Mouse (Mus musculus) ES-E14 (cell line): ENCODE results near the gene Akr1d1. TPM values are rescaled to one million over a fixed set of nuclear protein-coding genes. Genes with fewer than 3 reads are reported as not detected.

Experiments used
- DNase-seq: peaks from one replicate; pipeline ENCODE4 v3.0.0-alpha.2; 2013; ENCODE audit warnings: low read depth, low spot score
- H3K27ac ChIP-seq: 2 replicates; pipeline ENCODE4 v1.5.1; 2012; ENCODE audit warnings: low read depth, mild to moderate bottlenecking, low read length, moderate library complexity, mixed read lengths; ENCODE audit not compliant: poor library complexity, insufficient read depth, severe bottlenecking
- H3K36me3 ChIP-seq: 2 replicates; pipeline ENCODE4 v1.6.1; 2012; ENCODE audit warnings: mild to moderate bottlenecking, low read length, moderate library complexity, mixed read lengths; ENCODE audit not compliant: control insufficient read depth, poor library complexity, insufficient read depth, severe bottlenecking
- H3K4me1 ChIP-seq, 2 experiments: fragments of 150-350 bp in 1 of 2; sonication (generic) in 1 of 2; 2 replicates each; pipeline ENCODE4 v1.6.1; 2012; ENCODE audit warnings: low read length in 2 of 2, mild to moderate bottlenecking in 1 of 2, mixed read lengths in 1 of 2; ENCODE audit not compliant: control insufficient read depth in 2 of 2, insufficient read depth in 2 of 2, poor library complexity in 1 of 2
- H3K4me3 ChIP-seq, 2 experiments: fragments of 150-350 bp in 1 of 2; sonication (generic) in 1 of 2; 2 replicates each; pipeline ENCODE4 v1.5.1; 2012; ENCODE audit warnings: low read length in 2 of 2, low read depth in 1 of 2, mild to moderate bottlenecking in 1 of 2, mixed read lengths in 1 of 2; ENCODE audit not compliant: insufficient read depth in 1 of 2, poor library complexity in 1 of 2, severe bottlenecking in 1 of 2
- H3K9ac ChIP-seq: 2 replicates; pipeline ENCODE4 v1.6.1; 2012; ENCODE audit warnings: low read depth, mild to moderate bottlenecking, low read length, mixed read lengths; ENCODE audit not compliant: poor library complexity, insufficient read depth, severe bottlenecking
- H3K9me3 ChIP-seq: fragments of 150-350 bp; sonication (generic); 2 replicates; pipeline ENCODE4 v1.6.1; 2012; ENCODE audit warnings: low read depth, mild to moderate bottlenecking, low read length; ENCODE audit not compliant: control insufficient read depth, insufficient read depth
- CHD2 ChIP-seq: IDR thresholded peaks from 2 replicates; pipeline ENCODE4 v1.6.1; 2014; ENCODE audit warnings: mild to moderate bottlenecking, low read depth, low read length, inconsistent platforms
- HCFC1 ChIP-seq: IDR thresholded peaks from 2 replicates; pipeline ENCODE4 v1.6.1; 2012; ENCODE audit warnings: low read length, inconsistent platforms, borderline replicate concordance; ENCODE audit not compliant: insufficient read depth
- MAFK ChIP-seq: IDR thresholded peaks from 2 replicates; pipeline ENCODE4 v1.6.1; 2014; ENCODE audit warnings: mild to moderate bottlenecking, low read depth, low read length, inconsistent platforms; ENCODE audit not compliant: insufficient read depth
- ZC3H11A ChIP-seq: IDR thresholded peaks from 2 replicates; pipeline ENCODE4 v1.6.1; 2012; ENCODE audit warnings: low read depth, mild to moderate bottlenecking, inconsistent platforms, low read length, borderline replicate concordance
- ZNF384 ChIP-seq: IDR thresholded peaks from 2 replicates; pipeline ENCODE4 v1.6.1; 2012; ENCODE audit warnings: low read depth, low read length, inconsistent platforms
- in situ Hi-C, 2 experiments: fragments of 600-800 bp; cut with MboI; formaldehyde crosslinking; loops; one replicate each; pipeline ENCODE4 v1.15.1; 2025; ENCODE audit warnings: low sequenced_read_pairs in 2 of 2, inconsistent platforms in 1 of 2; ENCODE audit not compliant: unreplicated experiment in 2 of 2
- total RNA-seq: library from RNA; depleted of rRNA; stranded (reverse); fragments of 300-350 nt; gene quantifications from 2 replicates; pipeline ENCODE4 v1.2.3, GENCODE M21; 2012; rRNA removed

Gene Akr1d1
- total RNA-seq = not detected in 2 replicates

GRCm38 (mm10) chr6:37529940-37530339 is at the start of gene Akr1d1:
Gene Akr1d1, plus strand, starts transcription at chr6:37530173.
- no peaks in the 10 kb centered on the region for H3K9me3 ChIP-seq
- TF ChIP-seq MAFK (no peak), ZC3H11A (no peak), CHD2 (no peak), HCFC1 (no peak), ZNF384 (no peak)
- H3K27ac ChIP-seq = no peak within 1 kb of the TSS
- no peaks in the 10 kb centered on the region for H3K4me1 ChIP-seq
- no peaks in the 10 kb centered on the region for H3K36me3 ChIP-seq
- no peak for DNase-seq
- no peak within 1 kb of the TSS for H3K4me3 ChIP-seq
- in situ Hi-C loops = no loop called here
- H3K9ac ChIP-seq = no peak within 1 kb of the TSS

- DNase-seq = no peak
- Histone ChIP-seq H3K27ac (no peak overlapping the region), H3K9ac (no peak overlapping the region), H3K9me3 (no peaks in the 10 kb centered on the region), H3K36me3 (no peaks in the 10 kb centered on the region), H3K4me3 (no peak overlapping the region), H3K4me1 (no peaks in the 10 kb centered on the region)
- no peak for TF ChIP-seq MAFK
- no peak for TF ChIP-seq ZC3H11A
- TF ChIP-seq CHD2 = no peak
- TF ChIP-seq HCFC1 = no peak
- TF ChIP-seq ZNF384 = no peak
- in situ Hi-C loops = no loop called here
Measured at GRCm38 (mm10) chr6:37481147-37481546, 48.8 kb upstream of the Akr1d1 start.

- DNase-seq = no peak
- TF ChIP-seq ZC3H11A = no peak
- no peak for TF ChIP-seq MAFK
- no peak for TF ChIP-seq ZNF384
- TF ChIP-seq CHD2 = no peak
- no peak for TF ChIP-seq HCFC1
- in situ Hi-C loops = no loop called here
- no peak overlapping the region for H3K9ac ChIP-seq
- H3K4me1 ChIP-seq = no peaks in the 10 kb centered on the region
- H3K36me3 ChIP-seq = no peaks in the 10 kb centered on the region
- no peak overlapping the region for H3K4me3 ChIP-seq
- H3K27ac ChIP-seq = no peak overlapping the region
- H3K9me3 ChIP-seq = no peaks in the 10 kb centered on the region
Measured at GRCm38 (mm10) chr6:37483262-37483661, 46.7 kb upstream of the Akr1d1 start.

GRCm38 (mm10) chr6:37484588-37485070 is 45.3 kb upstream of the Akr1d1 start:
- in situ Hi-C loops = no loop called here
- H3K9me3 ChIP-seq = no peaks in the 10 kb centered on the region
- H3K4me3 ChIP-seq = no peak overlapping the region
- H3K27ac ChIP-seq = no peak overlapping the region
- no peak overlapping the region for H3K9ac ChIP-seq
- H3K4me1 ChIP-seq = no peaks in the 10 kb centered on the region
- TF ChIP-seq HCFC1 (no peak), CHD2 (no peak), ZNF384 (no peak), ZC3H11A (no peak), MAFK (no peak)
- H3K36me3 ChIP-seq = no peaks in the 10 kb centered on the region
- DNase-seq = no peak

GRCm38 (mm10) chr6:37486502-37486901 is 43.5 kb upstream of the Akr1d1 start:
- H3K36me3 ChIP-seq = no peaks in the 10 kb centered on the region
- in situ Hi-C loops = no loop called here

More at GRCm38 (mm10) chr6:37486502-37486901, 43.5 kb upstream of the Akr1d1 start:
- Histone ChIP-seq H3K4me1 (no peaks in the 10 kb centered on the region), H3K27ac (no peak overlapping the region), H3K9ac (no peak overlapping the region), H3K4me3 (no peak overlapping the region), H3K9me3 (no peaks in the 10 kb centered on the region)
- TF ChIP-seq ZNF384 (no peak), ZC3H11A (no peak), CHD2 (no peak), MAFK (no peak), HCFC1 (no peak)
- no peak for DNase-seq
